In genomic region chr16:16826223-16826622, GRCm38 (mm10) we compare ENCODE assay signal across 36 mouse cellular contexts. TPM values are rescaled to one million over a fixed set of nuclear protein-coding genes. Genes with fewer than 3 reads are reported as not detected.
"Had no signal": no experiment of that assay in that cellular context is flagged by ENCODE, and none has a peak within 500 bp of the region (broad histone marks: within the 10 kb centered on the region; RNA-seq: fewer than 3 reads in every experiment).

No protein-coding gene starts in this region.

- H3K4me3 ChIP-seq: embryonic facial prominence, embryonic 10.5 days; embryonic facial prominence, embryonic 12.5 days; embryonic facial prominence, embryonic 13.5 days; embryonic facial prominence, embryonic 15.5 days; erythroblast, embryonic 14.5 days; forebrain, embryonic 10.5 days; forebrain, embryonic 12.5 days; forebrain, embryonic 13.5 days; forebrain, embryonic 15.5 days; gastrocnemius, adult 2 months; heart, adult 2 months; heart, embryonic 10.5 days had no signal

- H3K27ac ChIP-seq: embryonic facial prominence, embryonic 10.5 days; embryonic facial prominence, embryonic 12.5 days; embryonic facial prominence, embryonic 13.5 days; embryonic facial prominence, embryonic 15.5 days; forebrain, embryonic 10.5 days; forebrain, embryonic 12.5 days; forebrain, embryonic 13.5 days; forebrain, embryonic 15.5 days; gastrocnemius, adult 2 months; heart, adult 2 months; heart, embryonic 10.5 days had no signal

- DNase-seq: cerebellum, postnatal 10 days; cerebellum, postnatal 14 days; cerebellum, postnatal 25 days; cerebellum, postnatal 36 days; embryo, embryonic 11 days; forebrain, postnatal 0 days; gastrocnemius, adult 2 months; gastrocnemius, postnatal 10 days; gastrocnemius, postnatal 14 days; gastrocnemius, postnatal 25 days; gastrocnemius, postnatal 36 days; heart, adult 11 months; heart, adult 18-20 months; heart, adult 2 months had no signal

- H3K9ac ChIP-seq: embryonic facial prominence, embryonic 12.5 days; embryonic facial prominence, embryonic 13.5 days; embryonic facial prominence, embryonic 15.5 days; forebrain, embryonic 12.5 days; forebrain, embryonic 13.5 days; forebrain, embryonic 15.5 days; forebrain, postnatal 0 days had no signal

- H3K9me3 ChIP-seq: embryonic facial prominence, embryonic 10.5 days; embryonic facial prominence, embryonic 12.5 days; embryonic facial prominence, embryonic 13.5 days; embryonic facial prominence, embryonic 15.5 days; forebrain, embryonic 10.5 days; forebrain, embryonic 12.5 days; forebrain, embryonic 13.5 days; forebrain, embryonic 15.5 days; heart, embryonic 10.5 days had no signal

- ATAC-seq: forebrain, embryonic 13.5 days; forebrain, embryonic 14.5 days; forebrain, embryonic 15.5 days; forebrain, embryonic 16.5 days; forebrain, postnatal 0 days had no signal

- H3K36me3 ChIP-seq: embryonic facial prominence, embryonic 10.5 days; embryonic facial prominence, embryonic 12.5 days; embryonic facial prominence, embryonic 13.5 days; embryonic facial prominence, embryonic 15.5 days; forebrain, embryonic 10.5 days; forebrain, embryonic 12.5 days; forebrain, embryonic 15.5 days; heart, embryonic 10.5 days had no signal

- H3K27me3 ChIP-seq: embryonic facial prominence, embryonic 12.5 days; embryonic facial prominence, embryonic 13.5 days; embryonic facial prominence, embryonic 15.5 days; forebrain, embryonic 12.5 days; forebrain, embryonic 13.5 days; forebrain, embryonic 15.5 days had no signal

RNA-seq across cellular contexts. Expression of gene Spag6l, which starts 3.0 kb away (rescaled TPM):
- total RNA-seq: gastrocnemius, adult 18-20 months; gastrocnemius, adult 2 months; gastrocnemius, adult 8-10 months; gastrocnemius, postnatal 10 days; gastrocnemius, postnatal 14 days; gastrocnemius, postnatal 25 days; gastrocnemius, postnatal 36 days; gastrocnemius, postnatal 4 days had no signal
- polyA plus RNA-seq: erythroblast, embryonic 14.5 days had no signal

RNA-seq across cellular contexts. Expression of gene Igll1, which starts 37.6 kb away (rescaled TPM):
- total RNA-seq: common myeloid progenitor, adult 5-6 weeks; forebrain, postnatal 0 days; gastrocnemius, adult 18-20 months; gastrocnemius, adult 2 months; gastrocnemius, adult 8-10 months; gastrocnemius, postnatal 14 days; gastrocnemius, postnatal 25 days; gastrocnemius, postnatal 36 days; gastrocnemius, postnatal 4 days; heart, adult 18-20 months; heart, adult 2 months; heart, adult 8-10 months had no signal
- polyA plus RNA-seq: cortical plate, adult 2 months; embryonic facial prominence, embryonic 10.5 days; embryonic facial prominence, embryonic 11.5 days; embryonic facial prominence, embryonic 12.5 days; embryonic facial prominence, embryonic 13.5 days; erythroblast, embryonic 14.5 days; forebrain, embryonic 11.5 days; forebrain, embryonic 14.5 days; forebrain, embryonic 15.5 days; forebrain, postnatal 0 days; frontal cortex, adult 2 months; heart, adult 2 months; heart, embryonic 10.5 days; heart, embryonic 11.5 days had no signal

RNA-seq across cellular contexts. Expression of gene Vpreb1, which starts 44.4 kb away (rescaled TPM):
- total RNA-seq: gastrocnemius, adult 18-20 months; gastrocnemius, adult 8-10 months; gastrocnemius, postnatal 14 days; gastrocnemius, postnatal 25 days; gastrocnemius, postnatal 36 days; heart, adult 2 months; heart, adult 8-10 months had no signal
- polyA plus RNA-seq: heart, adult 2 months had no signal
